Mouse (Mus musculus): Measurements from ENCODE around the gene Map1b.

Map1b gene

DNA sequence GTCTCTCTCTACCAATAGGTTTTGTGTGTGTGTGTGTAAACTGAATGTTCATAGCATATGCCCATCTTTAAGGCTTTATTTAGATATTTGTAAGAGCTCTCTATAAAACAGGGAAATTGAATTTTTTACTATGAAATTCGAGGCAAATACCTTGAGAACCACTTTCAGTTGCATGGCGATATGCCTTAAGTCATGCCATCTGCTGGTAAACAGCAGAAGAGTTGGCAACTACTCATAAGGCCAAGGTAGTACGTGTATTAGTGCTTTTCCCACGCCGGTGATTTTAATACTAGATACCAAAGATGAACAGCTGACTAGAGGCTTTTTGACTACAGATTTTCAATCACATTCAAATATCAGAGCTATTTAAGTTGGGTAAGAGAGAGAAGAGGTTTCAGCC lies 27.2 kb downstream of the Map1b start:
- DNase-seq (ENCODE audit: low spot score in 2 of 2), result no peak

DNA sequence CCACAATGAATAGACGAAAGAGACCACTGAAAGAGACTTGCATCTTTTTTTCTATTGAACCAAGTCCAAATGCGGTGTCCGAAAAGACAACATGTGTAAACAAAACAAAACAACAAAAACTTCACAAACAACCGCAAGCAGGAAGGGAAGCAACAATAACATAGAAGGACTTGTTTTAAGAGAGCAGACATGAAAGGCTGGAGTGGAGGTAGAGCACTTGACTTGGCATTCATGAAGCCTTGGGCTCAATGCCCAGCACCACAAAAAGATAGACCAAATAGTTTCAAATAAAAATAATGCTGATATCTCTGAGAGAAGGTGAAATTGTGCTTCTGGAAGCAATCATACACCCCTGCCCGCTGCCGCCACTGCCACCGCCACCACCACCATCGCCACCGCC lies 30.5 kb downstream of the Map1b start:
- DNase-seq (ENCODE audit: low spot score in 2 of 2), result no peak

- DNase-seq (ENCODE audit: low spot score in 2 of 2), result no peak
Observed at GRCm38 (mm10) chr13:99485331-99485733, 31.0 kb downstream of the Map1b start.

DNA sequence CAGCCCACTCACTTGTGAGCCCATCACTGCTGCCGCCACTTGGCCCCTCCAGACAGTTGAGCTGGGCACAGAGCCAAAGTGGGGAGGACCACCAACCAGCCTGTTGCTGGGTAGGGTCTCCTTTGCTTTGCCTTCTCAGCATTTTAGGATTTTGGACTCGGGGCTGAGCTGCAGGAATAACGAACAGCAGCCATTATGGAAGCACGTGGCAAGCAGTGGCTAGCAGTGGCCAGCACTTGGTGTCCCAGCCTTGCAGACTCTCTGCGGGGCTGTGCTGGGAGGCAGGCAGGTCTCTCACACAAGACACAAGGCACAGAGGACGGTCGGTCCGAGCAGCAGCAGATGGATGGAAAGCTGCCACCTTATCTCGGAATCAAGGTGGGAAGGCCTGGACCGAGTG lies 31.4 kb downstream of the Map1b start:
- no peak for DNase-seq (ENCODE audit: low spot score in 2 of 2)

- DNase-seq (ENCODE audit: low spot score in 2 of 2), result no peak
Observed at GRCm38 (mm10) chr13:99483433-99483832, 32.9 kb downstream of the Map1b start.

DNA sequence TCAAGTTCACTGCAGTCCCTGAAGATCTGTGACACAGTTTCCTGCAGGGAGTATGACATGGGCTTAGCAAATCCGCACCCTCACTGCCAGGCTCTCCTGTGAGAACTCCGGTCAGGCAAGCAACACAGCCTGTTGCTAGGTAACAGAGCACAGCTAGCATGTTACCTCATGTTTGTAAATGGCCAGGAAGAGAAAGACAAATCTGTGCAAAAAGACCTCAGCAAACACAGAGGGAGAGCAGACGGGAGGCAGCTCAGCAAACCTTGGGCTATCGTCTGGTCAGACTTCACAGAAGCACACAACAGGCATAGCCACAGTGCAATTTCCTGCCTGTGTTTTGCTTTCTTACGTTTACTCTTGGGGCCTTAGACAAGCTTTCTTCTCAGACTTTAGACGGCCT lies 40.9 kb downstream of the Map1b start:
- no peak for DNase-seq (ENCODE audit: low spot score in 2 of 2)

DNA sequence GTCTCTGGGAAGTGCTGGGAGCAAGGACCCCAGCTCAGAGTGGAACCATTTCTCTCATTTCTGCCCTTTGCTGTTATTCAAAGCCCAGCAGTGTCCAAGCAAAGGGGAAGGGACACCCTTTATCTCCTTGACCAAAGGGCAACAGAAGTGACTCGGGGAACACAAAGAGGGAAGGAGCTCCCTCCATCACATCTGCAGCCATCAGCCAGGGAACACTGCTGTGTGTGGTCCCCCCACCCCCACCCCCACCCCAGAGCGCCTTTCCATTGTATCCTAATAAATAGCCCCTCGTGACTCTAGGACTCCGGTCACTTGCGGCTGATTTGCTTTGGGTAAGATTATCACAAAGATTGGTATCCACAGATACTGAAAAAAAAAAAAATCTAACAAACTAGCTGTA lies 41.3 kb downstream of the Map1b start:
- no peak for DNase-seq (ENCODE audit: low spot score in 2 of 2)

- no peak for DNase-seq (ENCODE audit: low spot score in 2 of 2)
Observed at GRCm38 (mm10) chr13:99474108-99474507, 42.2 kb downstream of the Map1b start.

DNA sequence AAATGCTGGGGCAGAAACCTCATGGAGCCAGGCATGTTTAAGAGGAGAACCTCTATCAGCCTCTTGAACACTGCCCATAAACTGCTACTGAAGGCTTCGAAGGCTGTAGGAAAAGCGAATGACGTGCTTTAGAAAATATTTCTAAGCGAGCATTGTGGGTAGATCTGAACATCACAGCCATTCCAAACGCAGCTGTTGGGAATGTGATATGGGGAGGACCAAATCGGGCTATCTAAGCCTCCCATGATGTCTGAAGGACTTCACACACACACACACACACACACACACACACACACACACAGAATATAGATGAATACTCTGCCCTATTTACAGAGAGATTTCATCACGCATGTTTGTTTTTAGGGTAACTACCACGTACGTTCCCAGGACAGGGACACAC lies 44.3 kb downstream of the Map1b start:
- no peak for DNase-seq (ENCODE audit: low spot score in 2 of 2)

GRCm38 (mm10) chr13:99470084-99470483 lies 46.3 kb downstream of the Map1b start:
- DNase-seq (ENCODE audit: low spot score in 2 of 2), result no peak

DNA sequence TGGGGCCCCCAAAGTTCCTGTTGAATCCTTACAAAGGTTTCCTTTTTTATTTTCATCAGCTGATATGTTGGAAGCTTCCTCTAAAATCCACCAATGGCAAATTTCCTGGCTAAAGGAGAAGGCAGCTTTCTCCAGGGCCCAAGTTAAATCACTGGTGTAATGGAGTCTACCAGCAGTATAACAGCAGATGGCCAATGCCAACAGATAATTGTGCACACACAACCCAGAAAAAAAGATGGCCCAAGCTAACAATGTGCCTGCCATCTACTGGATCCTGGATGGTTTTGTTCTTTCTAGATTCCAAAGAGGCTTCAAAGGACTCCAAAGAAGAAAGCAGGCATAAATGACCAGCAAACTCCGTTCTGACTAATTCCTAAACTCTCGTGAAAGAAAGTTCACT lies 48.1 kb downstream of the Map1b start:
- DNase-seq (ENCODE audit: low spot score in 2 of 2), result no peak

DNA sequence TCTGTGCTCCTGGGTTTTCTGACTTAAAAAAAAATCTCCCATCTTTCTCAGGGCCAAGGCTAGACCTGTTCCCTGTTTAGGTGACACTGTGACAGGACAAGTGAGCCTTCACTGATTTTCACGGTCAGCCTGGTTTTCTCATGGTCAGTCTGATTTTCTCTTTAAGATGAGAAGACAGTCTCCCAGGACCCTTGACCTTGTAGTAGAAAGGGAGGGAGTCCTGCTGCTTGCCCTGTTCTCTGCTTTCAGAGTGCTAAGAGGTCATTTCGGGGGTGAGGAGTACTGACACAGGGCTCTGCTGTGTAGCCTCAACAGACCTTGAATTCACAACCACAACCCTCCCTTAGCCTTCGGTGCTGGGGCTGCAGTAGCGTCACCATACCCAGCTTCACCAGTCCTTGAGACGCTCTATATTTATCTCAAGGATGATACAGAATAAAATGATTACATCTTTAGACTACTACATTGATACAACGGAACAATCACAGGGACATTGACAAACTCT lies 49.5 kb downstream of the Map1b start:
- DNase-seq (ENCODE audit: low spot score in 2 of 2), result no peak

GRCm38 (mm10) chr13:99466064-99466463 lies 50.3 kb downstream of the Map1b start:
- DNase-seq (ENCODE audit: low spot score in 2 of 2), result no peak

DNA sequence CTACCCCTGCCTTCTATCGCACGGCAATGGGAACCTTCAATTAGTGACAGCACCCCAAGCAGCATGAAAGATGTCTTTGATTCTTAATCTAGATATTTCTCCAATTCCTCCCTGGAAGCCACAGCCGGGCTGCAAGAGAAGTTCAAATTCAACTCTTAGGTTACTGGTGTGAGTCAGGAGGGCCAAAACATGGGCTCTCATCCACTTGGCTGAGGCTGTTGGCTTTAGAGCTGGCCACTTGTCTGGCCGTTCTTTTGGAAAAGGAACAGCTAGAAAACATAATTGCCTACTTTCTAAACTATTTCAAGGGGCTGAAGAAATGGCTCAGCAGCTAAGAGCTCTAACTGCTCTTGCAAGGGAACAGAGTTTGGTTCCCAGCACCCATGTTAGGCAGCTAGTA lies 51.8 kb downstream of the Map1b start:
- no peak for DNase-seq (ENCODE audit: low spot score in 2 of 2)

- no peak for DNase-seq (ENCODE audit: low spot score in 2 of 2)
Observed at GRCm38 (mm10) chr13:99461886-99462285, 54.5 kb downstream of the Map1b start.

DNA sequence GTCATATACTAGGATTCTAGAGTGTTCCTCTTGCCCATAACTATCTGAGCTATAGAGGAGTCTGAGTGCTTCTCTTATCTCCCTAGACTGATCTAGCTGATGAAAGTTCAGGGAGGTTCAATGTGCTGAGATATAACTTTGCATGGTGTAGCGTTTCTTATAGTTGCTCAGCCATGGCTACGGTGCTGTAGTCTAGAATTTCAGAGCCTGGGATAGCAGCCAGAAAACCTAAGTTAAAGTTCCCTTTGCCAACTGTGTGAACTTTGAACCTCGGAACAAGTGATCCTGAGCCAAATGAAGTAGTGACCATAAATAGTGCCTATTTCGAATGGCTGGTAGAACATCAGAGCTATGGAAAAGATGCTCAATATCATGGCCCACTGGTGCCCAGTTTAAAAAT lies 56.7 kb downstream of the Map1b start:
- DNase-seq (ENCODE audit: low spot score in 2 of 2), result no peak

- no peak for DNase-seq (ENCODE audit: low spot score in 2 of 2)
Observed at GRCm38 (mm10) chr13:99458658-99459386, 57.5 kb downstream of the Map1b start.

DNA sequence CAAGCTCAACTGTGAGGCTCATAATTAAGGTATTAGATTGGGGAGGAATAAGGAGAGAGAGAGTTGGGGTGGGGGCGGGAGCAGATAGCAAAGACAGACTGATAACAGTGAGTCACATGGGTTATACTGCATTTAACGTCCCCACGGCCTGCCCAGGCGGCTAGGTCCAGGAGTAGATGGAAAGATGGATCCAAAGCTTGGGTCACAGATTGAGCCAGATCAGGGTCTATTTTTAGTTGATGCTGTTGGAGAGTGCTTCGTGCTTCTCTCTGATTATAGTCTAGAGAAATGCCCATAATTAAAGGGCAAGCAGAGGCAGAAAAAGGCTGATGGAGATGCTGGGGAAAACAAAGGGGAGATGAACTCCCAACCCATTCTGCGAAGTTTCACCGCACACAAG lies 61.4 kb downstream of the Map1b start:
- DNase-seq (ENCODE audit: low spot score in 2 of 2), result no peak

- DNase-seq (ENCODE audit: low spot score in 2 of 2), result no peak
Observed at GRCm38 (mm10) chr13:99452444-99452843, 63.9 kb downstream of the Map1b start.

- no peak for DNase-seq (ENCODE audit: low spot score in 2 of 2)
Observed at GRCm38 (mm10) chr13:99451276-99451675, 65.1 kb downstream of the Map1b start.

- no peak for DNase-seq (ENCODE audit: low spot score in 2 of 2)
Observed at GRCm38 (mm10) chr13:99450766-99451165, 65.6 kb downstream of the Map1b start.

GRCm38 (mm10) chr13:99449547-99449946 lies 66.8 kb downstream of the Map1b start:
- no peak for DNase-seq (ENCODE audit: low spot score in 2 of 2)

DNA sequence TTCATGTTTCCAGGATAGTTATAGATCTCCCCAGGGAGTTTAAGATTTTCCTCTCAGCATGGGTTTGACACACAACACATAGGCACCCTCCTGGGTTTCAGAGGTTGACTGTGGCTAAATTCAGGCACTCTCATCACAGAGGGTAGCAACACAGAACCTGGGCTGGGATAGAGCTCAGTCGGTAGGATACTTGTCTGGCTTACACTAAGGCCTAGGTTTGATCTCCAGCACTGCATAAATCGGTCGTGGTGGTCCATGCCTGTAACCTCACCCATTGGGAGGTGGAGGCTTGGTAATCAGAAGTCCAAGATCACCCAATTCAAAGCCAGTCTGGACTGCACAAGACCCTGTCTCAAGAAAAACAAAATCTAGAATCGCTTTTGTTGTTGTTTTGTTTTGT lies 68.1 kb downstream of the Map1b start:
- no peak for DNase-seq (ENCODE audit: low spot score in 2 of 2)

Measured in urinary bladder, postnatal 4 days (tissue).